In the genomic region with DNA sequence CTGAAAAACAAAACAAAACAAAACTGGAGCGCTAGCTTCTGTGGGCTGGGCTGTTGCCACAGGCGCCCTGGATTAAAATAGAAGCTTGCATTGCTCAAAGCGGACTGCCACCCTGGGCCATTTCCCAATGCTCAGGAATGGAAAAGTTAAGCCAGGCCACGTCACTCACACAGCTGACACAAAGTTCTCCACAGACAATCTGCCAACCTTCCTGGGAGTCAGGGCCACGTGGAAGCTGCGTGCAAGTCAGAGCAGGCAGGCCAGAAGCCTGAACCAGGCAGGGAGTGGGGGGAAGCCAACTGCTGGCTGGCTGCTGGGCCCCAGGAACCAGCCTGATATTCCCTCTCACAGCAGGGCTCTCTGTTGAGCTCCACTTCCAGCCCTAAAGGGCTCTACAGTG, we compare ENCODE assay signal across 10 mouse cellular contexts. TPM values are rescaled to one million over a fixed set of nuclear protein-coding genes. Genes with fewer than 3 reads are reported as not detected.
A peak's percentile ranks its signal among the peaks of the same experiment; 100 is the strongest.
DNase-seq lines count a peak whose midpoint lies in the region; ATAC-seq lines count a peak whose summit lies in the region.
"Had no signal": no experiment of that assay in that cellular context is flagged by ENCODE, and none has a peak within 500 bp of the region (broad histone marks: within the 10 kb centered on the region; RNA-seq: fewer than 3 reads in every experiment).

No protein-coding gene starts in this region.

- no peaks in the 10 kb centered on the region for H3K4me1 ChIP-seq in embryonic facial prominence, embryonic 14.5 days (ENCODE audit: control insufficient read depth, insufficient read depth, low read length)
- no peaks in the 10 kb centered on the region for H3K4me1 ChIP-seq in embryonic facial prominence, embryonic 10.5 days
- no peaks in the 10 kb centered on the region for H3K4me1 ChIP-seq in midbrain, embryonic 13.5 days (replicated peaks)
- H3K4me1 ChIP-seq: limb, embryonic 15.5 days had no signal

- no peak overlapping the region for H3K27ac ChIP-seq in embryonic facial prominence, embryonic 14.5 days (replicated peaks; ENCODE audit: low read depth, low read length)
- H3K27ac ChIP-seq in embryonic facial prominence, embryonic 10.5 days (replicated peaks): no peak overlapping the region
- H3K27ac ChIP-seq in midbrain, embryonic 13.5 days: no peak overlapping the region
- H3K27ac ChIP-seq: limb, embryonic 15.5 days had no signal

- peak; percentile 34 for DNase-seq in embryonic facial prominence, embryonic 14.5 days (ENCODE audit: low spot score)
- DNase-seq in embryonic facial prominence, embryonic 10.5 days (ENCODE audit: low spot score): no peak
- DNase-seq in R1 (ENCODE audit: low read depth, low spot score): peak; percentile 15
- peak; percentile 38 for DNase-seq in gastrocnemius, postnatal 10 days
- DNase-seq in layer of hippocampus, postnatal 36 days: peak; percentile 50 to 62
- DNase-seq in spleen, adult 12 weeks (ENCODE audit: low spot score): no peak

- H3K9ac ChIP-seq in embryonic facial prominence, embryonic 14.5 days (ENCODE audit: low read depth, low read length): no peak overlapping the region
- no peak overlapping the region for H3K9ac ChIP-seq in midbrain, embryonic 13.5 days (replicated peaks)
- H3K9ac ChIP-seq: limb, embryonic 15.5 days had no signal

- H3K36me3 ChIP-seq in embryonic facial prominence, embryonic 14.5 days (ENCODE audit: control insufficient read depth, insufficient read depth, low read length): no peaks in the 10 kb centered on the region
- H3K36me3 ChIP-seq in embryonic facial prominence, embryonic 10.5 days (replicated peaks): no peaks in the 10 kb centered on the region
- no peaks in the 10 kb centered on the region for H3K36me3 ChIP-seq in midbrain, embryonic 13.5 days
- H3K36me3 ChIP-seq: limb, embryonic 15.5 days had no signal

- 75% methylated on average over 4 of the region's 6 CpGs for WGBS in embryonic facial prominence, embryonic 14.5 days
- WGBS in embryonic facial prominence, embryonic 10.5 days: 62% methylated on average over 6 of the region's 6 CpGs
- WGBS in midbrain, embryonic 13.5 days: 61% methylated on average over 6 of the region's 6 CpGs

- H3K4me2 ChIP-seq in embryonic facial prominence, embryonic 14.5 days (ENCODE audit: low read depth, low read length): no peak overlapping the region
- H3K4me2 ChIP-seq in midbrain, embryonic 13.5 days (replicated peaks): no peak overlapping the region
- H3K4me2 ChIP-seq: limb, embryonic 15.5 days had no signal

- no peaks in the 10 kb centered on the region for H3K27me3 ChIP-seq in embryonic facial prominence, embryonic 14.5 days (replicated peaks; ENCODE audit: control insufficient read depth, insufficient read depth, low read length)
- H3K27me3 ChIP-seq in embryonic facial prominence, embryonic 10.5 days (replicated peaks; ENCODE audit: low read depth, poor library complexity, severe bottlenecking): no peaks in the 10 kb centered on the region
- no peaks in the 10 kb centered on the region for H3K27me3 ChIP-seq in midbrain, embryonic 13.5 days
- H3K27me3 ChIP-seq: limb, embryonic 15.5 days had no signal

- no peaks in the 10 kb centered on the region for H3K9me3 ChIP-seq in embryonic facial prominence, embryonic 14.5 days (ENCODE audit: control insufficient read depth, low read length)
- no peaks in the 10 kb centered on the region for H3K9me3 ChIP-seq in embryonic facial prominence, embryonic 10.5 days
- H3K9me3 ChIP-seq in midbrain, embryonic 13.5 days: no peaks in the 10 kb centered on the region
- H3K9me3 ChIP-seq: limb, embryonic 15.5 days had no signal

- no peak overlapping the region for H3K4me3 ChIP-seq in embryonic facial prominence, embryonic 14.5 days (ENCODE audit: low read depth, low read length)
- H3K4me3 ChIP-seq in embryonic facial prominence, embryonic 10.5 days: no peak overlapping the region
- no peak overlapping the region for H3K4me3 ChIP-seq in midbrain, embryonic 13.5 days (replicated peaks)
- H3K4me3 ChIP-seq: limb, embryonic 15.5 days had no signal

- no peak for ATAC-seq in embryonic facial prominence, embryonic 14.5 days (ENCODE audit: low read depth)
- ATAC-seq in megakaryocyte-erythroid progenitor cell, adult 5-6 weeks (replicated peaks; ENCODE audit: low FRiP score, low TSS enrichment, poor library complexity, severe bottlenecking): no peak
- no peak for ATAC-seq in midbrain, embryonic 13.5 days

RNA-seq across cellular contexts. Expression of a gene that starts 2.8 kb away (rescaled TPM):
- polyA plus RNA-seq in embryonic facial prominence, embryonic 14.5 days (2014; fragmentation: Nextera tagmentation; extraction: Ambion mirVana): 0.07 TPM in 1 of 2 replicates, not detected in the other
- not detected in 2 replicates for polyA plus RNA-seq in embryonic facial prominence, embryonic 10.5 days (2016; fragmentation: Nextera tagmentation; extraction: Ambion mirVana)
- not detected for total RNA-seq in gastrocnemius, postnatal 10 days (2021)
- under 1 TPM in 1 of 2 experiments, not detected in 1; 0.12 TPM for total RNA-seq in layer of hippocampus, postnatal 36 days (2021)
- total RNA-seq in megakaryocyte-erythroid progenitor cell, adult 5-6 weeks (2014; fragmentation: Nextera tagmentation): not detected in 2 replicates
- total RNA-seq in megakaryocyte-erythroid progenitor cell, adult 5-6 weeks (2017): 0.28 TPM in 1 of 2 replicates, not detected in the other
- polyA plus RNA-seq in midbrain, embryonic 13.5 days (2015; fragmentation: Nextera tagmentation; extraction: Ambion mirVana): not detected in 2 replicates
- polyA plus RNA-seq: heart, embryonic 14.5 days had no signal

RNA-seq across cellular contexts. Expression of a gene that starts 27.8 kb away (rescaled TPM):
- 0.54 and 0.82 TPM in 2 replicates for polyA plus RNA-seq in embryonic facial prominence, embryonic 14.5 days (2014; fragmentation: Nextera tagmentation; extraction: Ambion mirVana)
- polyA plus RNA-seq in embryonic facial prominence, embryonic 10.5 days (2016; fragmentation: Nextera tagmentation; extraction: Ambion mirVana): not detected in 2 replicates
- total RNA-seq in gastrocnemius, postnatal 10 days (2021): not detected
- under 1 TPM in 1 of 2 experiments, not detected in 1; 0.37 TPM for total RNA-seq in layer of hippocampus, postnatal 36 days (2021)
- total RNA-seq in megakaryocyte-erythroid progenitor cell, adult 5-6 weeks (2014; fragmentation: Nextera tagmentation): not detected in 2 replicates
- total RNA-seq in megakaryocyte-erythroid progenitor cell, adult 5-6 weeks (2017): not detected in 2 replicates
- polyA plus RNA-seq in midbrain, embryonic 13.5 days (2015; fragmentation: Nextera tagmentation; extraction: Ambion mirVana): not detected in 2 replicates

RNA-seq across cellular contexts. Expression of a gene that starts 51.6 kb away (rescaled TPM):
- polyA plus RNA-seq in embryonic facial prominence, embryonic 14.5 days (2014; fragmentation: Nextera tagmentation; extraction: Ambion mirVana): not detected in 2 replicates
- not detected in 2 replicates for polyA plus RNA-seq in embryonic facial prominence, embryonic 10.5 days (2016; fragmentation: Nextera tagmentation; extraction: Ambion mirVana)
- not detected for total RNA-seq in gastrocnemius, postnatal 10 days (2021)
- not detected for total RNA-seq in layer of hippocampus, postnatal 36 days (2021)
- total RNA-seq in megakaryocyte-erythroid progenitor cell, adult 5-6 weeks (2014; fragmentation: Nextera tagmentation): not detected in 2 replicates
- not detected in 2 replicates for total RNA-seq in megakaryocyte-erythroid progenitor cell, adult 5-6 weeks (2017)
- polyA plus RNA-seq in midbrain, embryonic 13.5 days (2015; fragmentation: Nextera tagmentation; extraction: Ambion mirVana): not detected in 2 replicates
- polyA plus RNA-seq: heart, embryonic 14.5 days; limb, embryonic 15.5 days had no signal

RNA-seq across cellular contexts. Expression of a gene that starts 59.5 kb away (rescaled TPM):
- polyA plus RNA-seq in embryonic facial prominence, embryonic 14.5 days (2014; fragmentation: Nextera tagmentation; extraction: Ambion mirVana): not detected in 2 replicates
- not detected in 2 replicates for polyA plus RNA-seq in embryonic facial prominence, embryonic 10.5 days (2016; fragmentation: Nextera tagmentation; extraction: Ambion mirVana)
- total RNA-seq in gastrocnemius, postnatal 10 days (2021): not detected
- total RNA-seq in layer of hippocampus, postnatal 36 days (2021): not detected
- not detected in 2 replicates for total RNA-seq in megakaryocyte-erythroid progenitor cell, adult 5-6 weeks (2014; fragmentation: Nextera tagmentation)
- total RNA-seq in megakaryocyte-erythroid progenitor cell, adult 5-6 weeks (2017): not detected in 2 replicates
- not detected in 2 replicates for polyA plus RNA-seq in midbrain, embryonic 13.5 days (2015; fragmentation: Nextera tagmentation; extraction: Ambion mirVana)
- polyA plus RNA-seq: heart, embryonic 14.5 days; limb, embryonic 15.5 days had no signal

Comparison
In these comparisons a context has a peak if more than half of its experiments do, and no peak if none do; other contexts are left out.
1. DNase-seq: peak in embryonic facial prominence, embryonic 14.5 days (single experiment), R1 (single experiment), gastrocnemius, postnatal 10 days (single experiment) and layer of hippocampus, postnatal 36 days (2 of 2); none in embryonic facial prominence, embryonic 10.5 days (single experiment) and spleen, adult 12 weeks (single experiment).